Mouse (Mus musculus) ES-E14 (cell line): ENCODE data around the gene Mvb12a. TPM values are rescaled to one million over a fixed set of nuclear protein-coding genes. Genes with fewer than 3 reads are reported as not detected.
"Not testable (repeated sequence)": the region's sequence is repeated elsewhere in the genome, so short reads cannot be mapped to it uniquely, and the experiment has no call there.

Source experiments
- DNase-seq: peaks from one replicate; pipeline ENCODE4 v3.0.0-alpha.2; 2013; ENCODE audit warnings: low read depth, low spot score
- H3K27ac ChIP-seq: 2 replicates; pipeline ENCODE4 v1.5.1; 2012; ENCODE audit warnings: low read depth, mild to moderate bottlenecking, low read length, moderate library complexity, mixed read lengths; ENCODE audit not compliant: poor library complexity, insufficient read depth, severe bottlenecking
- H3K36me3 ChIP-seq: 2 replicates; pipeline ENCODE4 v1.6.1; 2012; ENCODE audit warnings: mild to moderate bottlenecking, low read length, moderate library complexity, mixed read lengths; ENCODE audit not compliant: control insufficient read depth, poor library complexity, insufficient read depth, severe bottlenecking
- H3K4me1 ChIP-seq, 2 experiments: fragments of 150-350 bp in 1 of 2; sonication (generic) in 1 of 2; 2 replicates each; pipeline ENCODE4 v1.6.1; 2012; ENCODE audit warnings: low read length in 2 of 2, mild to moderate bottlenecking in 1 of 2, mixed read lengths in 1 of 2; ENCODE audit not compliant: control insufficient read depth in 2 of 2, insufficient read depth in 2 of 2, poor library complexity in 1 of 2
- H3K4me3 ChIP-seq, 2 experiments: fragments of 150-350 bp in 1 of 2; sonication (generic) in 1 of 2; 2 replicates each; pipeline ENCODE4 v1.5.1; 2012; ENCODE audit warnings: low read length in 2 of 2, low read depth in 1 of 2, mild to moderate bottlenecking in 1 of 2, mixed read lengths in 1 of 2; ENCODE audit not compliant: insufficient read depth in 1 of 2, poor library complexity in 1 of 2, severe bottlenecking in 1 of 2
- H3K9ac ChIP-seq: 2 replicates; pipeline ENCODE4 v1.6.1; 2012; ENCODE audit warnings: low read depth, mild to moderate bottlenecking, low read length, mixed read lengths; ENCODE audit not compliant: poor library complexity, insufficient read depth, severe bottlenecking
- H3K9me3 ChIP-seq: fragments of 150-350 bp; sonication (generic); 2 replicates; pipeline ENCODE4 v1.6.1; 2012; ENCODE audit warnings: low read depth, mild to moderate bottlenecking, low read length; ENCODE audit not compliant: control insufficient read depth, insufficient read depth
- CHD2 ChIP-seq: IDR thresholded peaks from 2 replicates; pipeline ENCODE4 v1.6.1; 2014; ENCODE audit warnings: mild to moderate bottlenecking, low read depth, low read length, inconsistent platforms
- HCFC1 ChIP-seq: IDR thresholded peaks from 2 replicates; pipeline ENCODE4 v1.6.1; 2012; ENCODE audit warnings: low read length, inconsistent platforms, borderline replicate concordance; ENCODE audit not compliant: insufficient read depth
- MAFK ChIP-seq: IDR thresholded peaks from 2 replicates; pipeline ENCODE4 v1.6.1; 2014; ENCODE audit warnings: mild to moderate bottlenecking, low read depth, low read length, inconsistent platforms; ENCODE audit not compliant: insufficient read depth
- ZC3H11A ChIP-seq: IDR thresholded peaks from 2 replicates; pipeline ENCODE4 v1.6.1; 2012; ENCODE audit warnings: low read depth, mild to moderate bottlenecking, inconsistent platforms, low read length, borderline replicate concordance
- ZNF384 ChIP-seq: IDR thresholded peaks from 2 replicates; pipeline ENCODE4 v1.6.1; 2012; ENCODE audit warnings: low read depth, low read length, inconsistent platforms
- in situ Hi-C, 2 experiments: fragments of 600-800 bp; cut with MboI; formaldehyde crosslinking; loops; one replicate each; pipeline ENCODE4 v1.15.1; 2025; ENCODE audit warnings: low sequenced_read_pairs in 2 of 2, inconsistent platforms in 1 of 2; ENCODE audit not compliant: unreplicated experiment in 2 of 2
- total RNA-seq: library from RNA; depleted of rRNA; stranded (reverse); fragments of 300-350 nt; gene quantifications from 2 replicates; pipeline ENCODE4 v1.2.3, GENCODE M21; 2012

The Mvb12a gene
- total RNA-seq, 1 experiment, result 50.4 TPM

- Histone ChIP-seq H3K36me3 (no peaks in the 10 kb centered on the region), H3K9ac (no peak overlapping the region), H3K4me3 (no peak overlapping the region), H3K4me1 (peaks cover 4 to 14% of the 10 kb centered on the region in 2 experiments; a peak in 1 of 4 replicates), H3K9me3 (no peaks in the 10 kb centered on the region), H3K27ac (no peak overlapping the region)
- in situ Hi-C loops, result loop anchor here in 1 of 2 experiments (5.0 kb wide), 1 partner anchor 71 kb away; no protein-coding TSS in a partner anchor
- TF ChIP-seq ZNF384 (no peak), MAFK (no peak), CHD2 (no peak), ZC3H11A (no peak), HCFC1 (no peak)
- DNase-seq, result no peak
Measured at GRCm38 (mm10) chr8:71513018-71513754, 29.5 kb upstream of the Mvb12a start.

GRCm38 (mm10) chr8:71515043-71515442, 27.7 kb upstream of the Mvb12a start:
- Histone ChIP-seq H3K36me3 (no peaks in the 10 kb centered on the region), H3K9me3 (no peaks in the 10 kb centered on the region), H3K27ac (no peak overlapping the region), H3K4me1 (peaks cover 0 to 12% of the 10 kb centered on the region in 2 experiments; a peak in 1 of 4 replicates), H3K4me3 (no peak overlapping the region), H3K9ac (no peak overlapping the region)
- TF ChIP-seq HCFC1 (no peak), CHD2 (no peak), MAFK (no peak), ZNF384 (no peak), ZC3H11A (no peak)
- DNase-seq, result no peak
- in situ Hi-C loops, result no loop called here

- no peak overlapping the region for H3K27ac ChIP-seq
- TF ChIP-seq CHD2 (no peak), HCFC1 (no peak), ZC3H11A (no peak), MAFK (no peak), ZNF384 (no peak)
- H3K4me1 ChIP-seq, result peaks cover 0 to 15% of the 10 kb centered on the region in 2 experiments; a peak in 1 of 4 replicates
- in situ Hi-C loops, result no loop called here
- no peak overlapping the region for H3K9ac ChIP-seq
- no peaks in the 10 kb centered on the region for H3K9me3 ChIP-seq
- H3K36me3 ChIP-seq, result no peaks in the 10 kb centered on the region
- H3K4me3 ChIP-seq, result no peak overlapping the region
- no peak for DNase-seq
Measured at GRCm38 (mm10) chr8:71516786-71517185, 25.9 kb upstream of the Mvb12a start.

GRCm38 (mm10) chr8:71519037-71519825, 23.5 kb upstream of the Mvb12a start:
- H3K4me3 ChIP-seq, in situ Hi-C loops, H3K9ac ChIP-seq, H3K27ac ChIP-seq, H3K9me3 ChIP-seq, DNase-seq, H3K36me3 ChIP-seq: not testable (repeated sequence)
- peaks cover 0 to 19% of the 10 kb centered on the region in 2 experiments; a peak in 1 of 4 replicates for H3K4me1 ChIP-seq
